Mouse (Mus musculus) embryo, embryonic 11.5 days (tissue): ENCODE measurements around the gene Dhx33.

Experiments
- DNase-seq: peaks from one replicate; pipeline ENCODE4 v3.0.0-alpha.2; 2012; ENCODE audit warnings: low read depth, low spot score

Gene Dhx33

GRCm38 (mm10) chr11:71004316-71004773 lies at the start of gene Dhx33:
Dhx33 (minus strand) TSS chr11:71004437.
- DNase-seq: peak; percentile 96

- DNase-seq: peak; percentile 16
Observed at GRCm38 (mm10) chr11:71052554-71052953, 48.3 kb upstream of the Dhx33 start.

- DNase-seq: no peak
Observed at GRCm38 (mm10) chr11:71039526-71040298, 35.5 kb upstream of the Dhx33 start.

DNA sequence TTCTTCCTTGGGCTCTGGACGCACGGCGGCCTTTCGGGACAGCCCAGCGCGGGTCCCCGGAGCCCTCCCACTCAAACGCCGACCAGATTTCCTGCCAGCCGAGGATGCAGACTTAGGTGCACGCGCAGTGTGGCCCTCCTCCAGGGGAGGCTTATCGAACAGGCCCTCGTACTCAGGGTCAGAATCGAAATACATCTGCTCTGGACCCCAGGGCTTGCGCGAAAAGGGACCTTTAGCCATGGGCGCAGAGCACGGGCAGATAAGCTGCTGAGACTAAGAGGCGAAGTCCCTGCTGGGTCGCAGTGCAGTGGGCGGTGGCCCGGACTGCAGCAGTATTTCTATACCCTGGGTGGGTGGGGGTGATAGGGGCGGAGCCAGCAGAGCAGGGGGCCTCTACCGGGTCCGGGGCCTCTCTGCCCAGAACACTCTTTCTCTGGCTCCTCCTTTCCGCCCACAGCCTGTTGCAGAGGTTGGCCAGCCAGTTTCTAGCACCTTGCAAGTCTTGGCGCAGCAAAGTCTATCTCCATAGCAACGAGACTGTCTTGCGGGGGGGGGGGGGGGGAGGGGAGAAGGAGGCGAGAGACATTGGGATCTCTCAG lies 29.0 kb upstream of the Dhx33 start, which contains the start of gene 6330403K07Rik:
Gene 6330403K07Rik, minus strand, starts transcription at position 351 of the 599 bp plus-strand sequence.
- DNase-seq: peak; percentile 83

DNA sequence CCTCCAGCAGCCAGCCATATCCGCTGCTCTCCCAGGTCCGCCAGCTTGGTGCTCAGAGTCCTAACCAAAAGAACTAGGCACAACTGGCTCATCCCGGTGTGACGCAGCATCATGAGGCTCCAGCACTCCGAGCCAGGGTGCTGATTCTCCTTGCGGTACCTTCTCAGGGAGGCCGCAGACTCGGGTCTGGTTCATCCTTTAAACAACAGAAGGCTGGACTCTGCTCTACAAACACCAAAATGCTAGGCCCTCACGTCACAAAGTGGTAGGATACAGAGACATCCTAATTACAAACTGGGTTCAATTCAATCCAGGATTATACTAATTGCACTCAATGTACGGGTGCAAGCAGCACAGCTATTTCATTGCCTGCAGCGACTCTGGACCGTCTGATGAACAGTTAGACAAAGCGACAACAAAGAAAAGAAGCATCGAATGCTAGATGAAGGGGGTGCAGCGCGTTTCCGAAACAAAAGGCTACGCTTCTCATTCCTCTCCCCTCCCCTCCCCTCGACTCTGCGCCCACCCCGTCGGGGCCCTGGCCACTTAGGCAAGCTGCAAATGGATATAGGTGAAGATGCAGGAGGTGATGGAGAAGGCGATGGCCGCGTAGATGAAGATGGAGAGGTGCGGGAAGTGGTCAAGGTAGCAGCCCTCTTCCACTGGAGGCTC lies 28.4 kb upstream of the Dhx33 start:
- DNase-seq: peak; percentile 1

DNA sequence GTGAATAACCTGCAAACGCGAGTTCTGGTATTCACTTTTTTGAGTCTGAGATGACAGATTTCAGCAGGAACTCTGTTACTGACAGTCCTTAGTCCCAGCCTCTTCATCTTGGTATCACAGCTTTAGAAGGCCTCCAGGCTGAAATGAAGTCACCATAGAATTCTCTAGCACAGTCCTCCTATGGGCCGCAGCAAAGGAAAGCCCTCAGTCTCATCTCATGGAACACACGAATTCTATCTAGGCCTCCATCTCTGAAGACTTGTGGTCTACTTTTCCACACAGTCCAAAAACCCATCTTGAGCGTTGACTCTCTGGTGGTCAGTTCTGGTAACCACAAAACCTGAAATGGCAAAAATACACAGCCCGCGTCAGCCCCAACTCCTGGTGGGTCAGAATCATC lies 27.8 kb upstream of the Dhx33 start:
- peak; percentile 3 for DNase-seq

DNA sequence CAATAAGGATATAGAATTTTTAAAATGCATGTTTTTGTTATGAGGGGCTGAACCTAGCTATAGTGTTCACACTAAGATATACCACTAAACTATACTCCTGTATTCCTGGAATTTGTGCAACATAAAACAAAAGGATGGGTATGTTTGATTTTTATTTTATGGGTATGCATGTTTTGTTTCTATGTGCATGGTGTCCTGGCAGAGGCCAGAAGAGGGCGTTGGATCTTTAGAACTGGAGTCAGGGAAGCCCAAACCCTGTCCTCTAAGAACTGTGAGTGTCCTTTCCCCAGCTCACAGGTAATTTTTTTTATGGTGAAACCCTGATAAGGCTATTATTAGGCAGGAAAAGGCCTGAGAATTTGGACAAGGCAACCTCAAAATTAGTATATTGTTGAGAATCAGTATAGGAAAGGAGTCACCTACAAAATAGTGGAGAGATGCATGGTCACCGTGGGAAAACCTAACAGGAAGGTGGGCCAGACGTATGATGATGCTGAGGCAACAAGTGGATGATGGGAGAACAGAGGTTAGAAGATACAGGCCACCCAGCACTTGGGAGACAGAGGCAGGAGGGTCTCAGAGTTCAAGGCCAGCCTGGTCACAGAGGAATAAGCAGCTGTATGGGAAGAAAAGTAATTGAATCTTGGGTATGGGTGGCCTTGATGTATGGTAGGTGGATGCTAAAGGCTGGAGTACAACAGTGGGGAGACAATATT lies 25.3 kb upstream of the Dhx33 start:
- no peak for DNase-seq

DNA sequence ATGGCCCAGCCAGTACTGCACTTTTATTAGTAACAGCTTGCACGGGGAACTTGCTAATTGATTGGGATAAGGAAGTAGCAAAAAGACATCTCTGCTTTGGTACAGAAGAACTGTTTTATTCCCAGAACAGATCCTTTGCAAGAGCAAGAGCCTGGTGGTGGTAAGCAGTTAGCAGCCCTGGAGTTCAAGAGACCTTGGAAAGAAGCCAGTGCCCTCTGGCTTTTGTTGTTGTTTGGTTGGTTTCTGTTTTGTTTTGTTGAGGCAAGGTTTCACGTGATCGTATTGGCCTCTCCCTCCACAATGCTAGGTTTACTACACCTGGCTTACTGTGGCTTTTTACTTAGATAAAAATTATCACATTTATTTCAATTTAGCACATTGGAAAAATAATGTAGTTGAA lies 24.0 kb upstream of the Dhx33 start:
- DNase-seq: no peak

- DNase-seq: peak; percentile 93
Observed at GRCm38 (mm10) chr11:71019201-71020068, 15.2 kb upstream of the Dhx33 start, which contains the start of the genes Mis12 and Derl2. Mis12 (plus strand) TSS chr11:71019611. Derl2 (minus strand) TSS chr11:71019841.

GRCm38 (mm10) chr11:71018416-71019200 lies 14.4 kb upstream of the Dhx33 start:
- DNase-seq: no peak

DNA sequence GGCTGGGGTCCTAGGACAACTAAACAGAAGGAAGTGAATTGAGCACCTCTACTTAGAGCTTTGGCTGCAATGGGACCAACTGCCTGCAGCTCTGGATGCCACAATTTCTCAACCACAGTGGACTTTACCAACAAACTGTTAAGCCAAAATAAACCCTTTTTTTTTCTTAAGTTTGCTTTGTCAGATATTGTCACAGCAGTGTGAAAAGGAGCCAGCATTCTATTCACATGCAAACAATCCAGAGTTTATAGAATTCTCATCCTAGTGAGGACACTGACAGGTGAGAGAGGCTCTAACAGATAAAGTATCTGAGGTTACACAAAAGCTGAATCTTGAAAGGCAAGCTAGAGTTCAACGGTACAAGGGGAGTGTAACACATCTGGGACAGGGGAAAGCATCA lies 12.8 kb upstream of the Dhx33 start:
- DNase-seq: no peak

- no peak for DNase-seq
Observed at GRCm38 (mm10) chr11:71012743-71013142, 8.5 kb upstream of the Dhx33 start.

- no peak for DNase-seq
Observed at GRCm38 (mm10) chr11:71008321-71008720, 4.1 kb upstream of the Dhx33 start.

GRCm38 (mm10) chr11:71007831-71008230 lies 3.6 kb upstream of the Dhx33 start:
- DNase-seq: no peak

DNA sequence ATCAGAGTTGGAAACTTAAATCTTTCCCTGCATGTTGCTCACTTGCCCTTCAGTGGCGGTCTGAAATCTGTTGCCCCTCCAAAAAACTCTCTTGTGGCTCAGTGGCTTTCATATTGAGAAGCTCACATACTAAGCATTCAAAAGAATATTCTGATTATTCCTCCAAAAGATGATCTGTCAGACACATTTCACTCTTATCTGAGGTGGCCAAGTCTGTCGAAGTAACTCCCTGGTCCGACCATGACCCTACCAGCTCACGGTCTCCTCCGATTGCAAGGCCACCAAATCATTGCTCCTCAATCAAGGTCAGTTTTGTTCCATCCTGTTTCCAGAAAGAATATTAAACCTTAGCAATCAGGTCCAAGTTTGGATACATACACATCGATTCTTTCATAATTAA lies 2.8 kb upstream of the Dhx33 start:
- DNase-seq: no peak

DNA sequence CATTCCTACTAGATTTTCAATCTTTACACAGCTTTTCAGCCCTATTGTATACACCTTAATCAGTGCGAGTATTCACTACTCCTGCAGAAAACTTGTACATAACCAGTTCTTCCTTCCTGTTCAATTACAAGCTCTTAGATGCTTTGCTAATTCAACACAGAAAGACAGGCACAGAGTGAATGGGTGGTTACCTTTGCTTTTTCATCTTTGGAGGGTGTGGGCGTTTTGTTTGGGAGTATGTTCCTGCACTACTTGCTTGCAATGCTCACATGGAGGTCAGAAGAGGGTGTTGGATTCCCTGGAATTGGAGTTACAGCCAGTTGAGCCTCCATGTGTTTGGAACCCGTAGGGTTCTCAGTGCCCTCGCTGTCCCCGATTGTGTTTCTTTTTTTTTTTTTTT lies 809 bp upstream of the Dhx33 start:
- no peak for DNase-seq

- DNase-seq: peak; percentile 57
Observed at GRCm38 (mm10) chr11:71003611-71004315, 474 bp downstream of the Dhx33 start.

GRCm38 (mm10) chr11:71001167-71001566 lies 3.1 kb downstream of the Dhx33 start:
- no peak for DNase-seq

GRCm38 (mm10) chr11:70982557-70983228 lies 21.5 kb downstream of the Dhx33 start, which contains the start of gene C1qbp:
C1qbp (minus strand) TSS chr11:70983026.
- DNase-seq: peak; percentile 84
